8 mouse cellular contexts compared by ENCODE assay signal in genomic region chr11:4894848-4895816, GRCm38 (mm10). TPM values are rescaled to one million over a fixed set of nuclear protein-coding genes. Genes with fewer than 3 reads are reported as not detected.
DNase-seq lines count a peak whose midpoint lies in the region; ATAC-seq lines count a peak whose summit lies in the region.

Gene Thoc5, plus strand, starts transcription at chr11:4895320.

- H3K9me3 ChIP-seq in hindbrain, embryonic 12.5 days (replicated peaks), result no peaks in the 10 kb centered on the region

- ATAC-seq in hindbrain, embryonic 12.5 days (ENCODE audit: low FRiP score), result peak; percentile 96

- H3K4me1 ChIP-seq in hindbrain, embryonic 12.5 days, result peaks cover 12% of the 10 kb centered on the region

- no peaks in the 10 kb centered on the region for H3K27me3 ChIP-seq in hindbrain, embryonic 12.5 days

- peak; percentile 82 for DNase-seq in Muller cell, postnatal 12 days (ENCODE audit: inconsistent ontology term)
- peak; percentile 80 for DNase-seq in cerebellum, adult 9-11 months
- peak; percentile 67 to 79 for DNase-seq in frontal cortex, postnatal 10 days (ENCODE audit: low spot score in 2 of 2)
- peak; percentile 80 to 90 for DNase-seq in layer of hippocampus, postnatal 14 days (ENCODE audit: low spot score in 2 of 2)
- peak; percentile 79 for DNase-seq in lung, postnatal 14 days
- peak; percentile 70 for DNase-seq in retina, adult 2 months (ENCODE audit: low read depth, low spot score)
- DNase-seq in thymus, postnatal 36 days, result peak; percentile 73 to 79

- H3K36me3 ChIP-seq in hindbrain, embryonic 12.5 days, result peaks cover 43% of the 10 kb centered on the region

- H3K4me3 ChIP-seq in hindbrain, embryonic 12.5 days, result peak within 1 kb of the TSS; percentile 85

- 3% methylated on average over 52 of the region's 52 CpGs for WGBS in hindbrain, embryonic 12.5 days

- H3K9ac ChIP-seq in hindbrain, embryonic 12.5 days, result peak within 1 kb of the TSS; percentile 85

- peak within 1 kb of the TSS; percentile 83 for H3K27ac ChIP-seq in hindbrain, embryonic 12.5 days

- peak within 1 kb of the TSS; percentile 84 for H3K4me2 ChIP-seq in hindbrain, embryonic 12.5 days (replicated peaks)

RNA-seq across cellular contexts. Expression of gene Thoc5, which starts in this region (rescaled TPM):
- polyA plus RNA-seq in hindbrain, embryonic 12.5 days (2016; fragmentation: Nextera tagmentation; extraction: Ambion mirVana), result 52.6 and 55.6 TPM in 2 replicates
- total RNA-seq in layer of hippocampus, postnatal 14 days (2021), result 10 to 100 TPM; 35.5 to 40.3 TPM

Comparison
In these comparisons a context has a peak if more than half of its experiments do, and no peak if none do; other contexts are left out.
1. Peak in every context shown above with its lines: DNase-seq, ATAC-seq, H3K4me3 ChIP-seq and H3K27ac ChIP-seq.